8 mouse cellular contexts compared by ENCODE assay signal in genomic region chr3:101379789-101380188, GRCm38 (mm10). TPM values are rescaled to one million over a fixed set of nuclear protein-coding genes. Genes with fewer than 3 reads are reported as not detected.
DNase-seq lines count a peak whose midpoint lies in the region; ATAC-seq lines count a peak whose summit lies in the region.

No protein-coding gene starts in this region.

- H3K27me3 ChIP-seq in forebrain, embryonic 11.5 days (ENCODE audit: control insufficient read depth, insufficient read depth, low read length), result no peaks in the 10 kb centered on the region
- no peaks in the 10 kb centered on the region for H3K27me3 ChIP-seq in neural tube, embryonic 12.5 days (replicated peaks)

- H3K9me3 ChIP-seq in forebrain, embryonic 11.5 days (ENCODE audit: control insufficient read depth, low read length), result no peaks in the 10 kb centered on the region
- no peaks in the 10 kb centered on the region for H3K9me3 ChIP-seq in neural tube, embryonic 12.5 days

- no peak overlapping the region for H3K4me3 ChIP-seq in forebrain, embryonic 11.5 days (ENCODE audit: low read depth, low read length)
- peak overlapping the region; percentile 80 for H3K4me3 ChIP-seq in neural tube, embryonic 12.5 days

- WGBS in forebrain, embryonic 11.5 days, result 30% methylated on average over 4 of the region's 4 CpGs
- WGBS in neural tube, embryonic 12.5 days, result 14% methylated on average over 4 of the region's 4 CpGs

- peak overlapping the region; percentile 24; the same call in 1 of the 2 replicates for H3K4me2 ChIP-seq in forebrain, embryonic 11.5 days (ENCODE audit: low read depth, low read length, severe bottlenecking)
- H3K4me2 ChIP-seq in neural tube, embryonic 12.5 days (replicated peaks), result peak overlapping the region; percentile 86

- peak; percentile 67 for DNase-seq in layer of hippocampus, adult 11-12 months (ENCODE audit: low spot score)
- DNase-seq in layer of hippocampus, adult 9-10 months (ENCODE audit: low spot score), result no peak
- DNase-seq in forebrain, embryonic 11.5 days (ENCODE audit: low spot score), result no peak
- DNase-seq in heart, postnatal 10 days, result peak; percentile 66 to 72
- peak; percentile 39 to 74 for DNase-seq in left cerebral cortex, adult 9 months (ENCODE audit: low spot score in 2 of 2)
- no peak for DNase-seq in natural killer cell, adult 2 months (ENCODE audit: low spot score in 2 of 2)

- H3K36me3 ChIP-seq in forebrain, embryonic 11.5 days (ENCODE audit: control insufficient read depth, insufficient read depth, low read length), result no peaks in the 10 kb centered on the region
- H3K36me3 ChIP-seq in neural tube, embryonic 12.5 days, result no peaks in the 10 kb centered on the region

- H3K4me1 ChIP-seq in forebrain, embryonic 11.5 days (replicated peaks; ENCODE audit: control insufficient read depth, insufficient read depth, low read length), result peaks cover 27% of the 10 kb centered on the region
- peaks cover 50% of the 10 kb centered on the region for H3K4me1 ChIP-seq in neural tube, embryonic 12.5 days

- no peak overlapping the region for H3K27ac ChIP-seq in forebrain, embryonic 11.5 days (ENCODE audit: low read depth, low read length)
- H3K27ac ChIP-seq in neural tube, embryonic 12.5 days, result no peak overlapping the region

- intact Hi-C loops in heart, postnatal 10 days (cut with DNase I), result no loop called here

- no peak for ATAC-seq in forebrain, embryonic 11.5 days (replicated peaks; ENCODE audit: low FRiP score)
- no peak for ATAC-seq in neural tube, embryonic 12.5 days (ENCODE audit: low FRiP score, low read depth)
- no peak for ATAC-seq in cerebellum, adult (ENCODE audit: insufficient number of reproducible peaks, low FRiP score, low TSS enrichment)

- no peak overlapping the region for H3K9ac ChIP-seq in forebrain, embryonic 11.5 days (ENCODE audit: low read length)
- peak overlapping the region; percentile 36 for H3K9ac ChIP-seq in neural tube, embryonic 12.5 days

RNA-seq across cellular contexts. Expression of gene Igsf3, which starts 2.9 kb away (rescaled TPM):
- polyA plus RNA-seq in forebrain, embryonic 11.5 days (2014; fragmentation: Nextera tagmentation; extraction: Ambion mirVana), result 19.1 and 19.3 TPM in 2 replicates
- 10 to 100 TPM; 21.6 to 24.9 TPM for total RNA-seq in heart, postnatal 10 days (2021)
- polyA plus RNA-seq in neural tube, embryonic 12.5 days (2016; fragmentation: Nextera tagmentation; extraction: Ambion mirVana), result 49.8 and 55.0 TPM in 2 replicates

Comparison
In these comparisons a context has a peak if more than half of its experiments do, and no peak if none do; other contexts are left out.
1. DNase-seq: peak in layer of hippocampus, adult 11-12 months (single experiment), heart, postnatal 10 days (2 of 2) and left cerebral cortex, adult 9 months (2 of 2); none in layer of hippocampus, adult 9-10 months (single experiment), forebrain, embryonic 11.5 days (single experiment) and natural killer cell, adult 2 months (0 of 2).